Mouse (Mus musculus): ENCODE measurements around the gene Pde6d. TPM values are rescaled to one million over a fixed set of nuclear protein-coding genes. Genes with fewer than 3 reads are reported as not detected.
A peak's percentile ranks its signal among the peaks of the same experiment; 100 is the strongest.

Gene Pde6d
- total and polyA plus RNA-seq, 2 experiments from 2014 or later, result 19.8 to 50.5 TPM

GRCm38 (mm10) chr1:86532362-86533051 is 49.9 kb downstream of the Pde6d start:
- H3K27me3 ChIP-seq (ENCODE audit: control insufficient read depth, insufficient read depth, low read length), result no peaks in the 10 kb centered on the region
- DNase-seq (ENCODE audit: low spot score) (peak; percentile 84), ATAC-seq (ENCODE audit: insufficient read depth, low read depth) (peak; percentile 43)
- peaks cover 22% of the 10 kb centered on the region for H3K36me3 ChIP-seq (replicated peaks; ENCODE audit: control insufficient read depth, insufficient read depth, low read length)
- 21% methylated on average over 11 of the region's 11 CpGs for WGBS
- no peaks in the 10 kb centered on the region for H3K9me3 ChIP-seq (replicated peaks; ENCODE audit: control insufficient read depth, low read length)
- peaks cover 17% of the 10 kb centered on the region for H3K4me1 ChIP-seq (ENCODE audit: control insufficient read depth, insufficient read depth)
- TF ChIP-seq CTCF (IDR thresholded peaks at IDR 0.05; ENCODE audit: low read depth), result peak; percentile 88
- 0 out of 2 replicates have a peak, but pooled peaks have one; percentile 52 for TF ChIP-seq EP300 (IDR thresholded peaks at IDR 0.05; ENCODE audit: low read depth)
- H3K4me3 ChIP-seq (ENCODE audit: low read depth, low read length), result no peak overlapping the region
- H3K9ac ChIP-seq (replicated peaks; ENCODE audit: low read depth, low read length), result no peak overlapping the region
- no peak overlapping the region for H3K4me2 ChIP-seq (ENCODE audit: low read depth, low read length)
- H3K27ac ChIP-seq (ENCODE audit: low read depth), result peak overlapping the region; percentile 11; the same call in 1 of the 2 replicates

- no peak for DNase-seq (ENCODE audit: low spot score)
- TF ChIP-seq EP300 (IDR thresholded peaks at IDR 0.05; ENCODE audit: low read depth) (0 out of 2 replicates have a peak, but pooled peaks have one; percentile 5), CTCF (IDR thresholded peaks at IDR 0.05; ENCODE audit: low read depth) (no peak)
- Histone ChIP-seq H3K27me3 (ENCODE audit: control insufficient read depth, insufficient read depth, low read length) (no peaks in the 10 kb centered on the region), H3K36me3 (replicated peaks; ENCODE audit: control insufficient read depth, insufficient read depth, low read length) (peaks cover 22% of the 10 kb centered on the region), H3K4me3 (ENCODE audit: low read depth, low read length) (no peak overlapping the region), H3K4me2 (ENCODE audit: low read depth, low read length) (no peak overlapping the region), H3K9me3 (replicated peaks; ENCODE audit: control insufficient read depth, low read length) (no peaks in the 10 kb centered on the region), H3K4me1 (ENCODE audit: control insufficient read depth, insufficient read depth) (peaks cover 17% of the 10 kb centered on the region), H3K9ac (replicated peaks; ENCODE audit: low read depth, low read length) (no peak overlapping the region; the same call in 1 of the 2 replicates), H3K27ac (ENCODE audit: low read depth) (peak overlapping the region; percentile 11; the same call in 1 of the 2 replicates)
- ATAC-seq (ENCODE audit: insufficient read depth, low read depth), result peak; percentile 0; the same call in 1 of the 2 replicates
- 15% methylated on average over 13 of the region's 13 CpGs for WGBS
Measured at GRCm38 (mm10) chr1:86531547-86532321, 50.7 kb downstream of the Pde6d start.

- Histone ChIP-seq H3K4me1 (ENCODE audit: control insufficient read depth, insufficient read depth) (peaks cover 17% of the 10 kb centered on the region), H3K4me2 (ENCODE audit: low read depth, low read length) (no peak overlapping the region), H3K9ac (replicated peaks; ENCODE audit: low read depth, low read length) (no peak overlapping the region), H3K4me3 (ENCODE audit: low read depth, low read length) (no peak overlapping the region), H3K9me3 (replicated peaks; ENCODE audit: control insufficient read depth, low read length) (no peaks in the 10 kb centered on the region), H3K27me3 (ENCODE audit: control insufficient read depth, insufficient read depth, low read length) (no peaks in the 10 kb centered on the region), H3K27ac (ENCODE audit: low read depth) (no peak overlapping the region), H3K36me3 (replicated peaks; ENCODE audit: control insufficient read depth, insufficient read depth, low read length) (peaks cover 22% of the 10 kb centered on the region)
- DNase-seq (ENCODE audit: low spot score) (no peak), ATAC-seq (ENCODE audit: insufficient read depth, low read depth) (no peak)
- no peak for TF ChIP-seq CTCF (IDR thresholded peaks at IDR 0.05; ENCODE audit: low read depth)
- no peak for TF ChIP-seq EP300 (IDR thresholded peaks at IDR 0.05; ENCODE audit: low read depth)
- 29% methylated on average over 4 of the region's 4 CpGs for WGBS
Measured at GRCm38 (mm10) chr1:86530871-86531546, 51.4 kb downstream of the Pde6d start.

GRCm38 (mm10) chr1:86529590-86529989 is 52.8 kb downstream of the Pde6d start:
- Histone ChIP-seq H3K27ac (ENCODE audit: low read depth) (no peak overlapping the region), H3K27me3 (ENCODE audit: control insufficient read depth, insufficient read depth, low read length) (no peaks in the 10 kb centered on the region), H3K36me3 (replicated peaks; ENCODE audit: control insufficient read depth, insufficient read depth, low read length) (peaks cover 22% of the 10 kb centered on the region), H3K4me1 (ENCODE audit: control insufficient read depth, insufficient read depth) (peaks cover 17% of the 10 kb centered on the region), H3K4me2 (ENCODE audit: low read depth, low read length) (peak overlapping the region; percentile 86), H3K4me3 (ENCODE audit: low read depth, low read length) (peak overlapping the region; percentile 90), H3K9me3 (replicated peaks; ENCODE audit: control insufficient read depth, low read length) (no peaks in the 10 kb centered on the region), H3K9ac (replicated peaks; ENCODE audit: low read depth, low read length) (no peak overlapping the region)
- no peak for TF ChIP-seq CTCF (IDR thresholded peaks at IDR 0.05; ENCODE audit: low read depth)
- no peak for TF ChIP-seq EP300 (IDR thresholded peaks at IDR 0.05; ENCODE audit: low read depth)
- ATAC-seq (ENCODE audit: insufficient read depth, low read depth) (no peak), DNase-seq (ENCODE audit: low spot score) (no peak)
- 36% methylated on average over 4 of the region's 4 CpGs for WGBS

- Histone ChIP-seq H3K4me1 (ENCODE audit: control insufficient read depth, insufficient read depth) (peaks cover 17% of the 10 kb centered on the region), H3K9me3 (replicated peaks; ENCODE audit: control insufficient read depth, low read length) (no peaks in the 10 kb centered on the region), H3K27me3 (ENCODE audit: control insufficient read depth, insufficient read depth, low read length) (no peaks in the 10 kb centered on the region), H3K4me3 (ENCODE audit: low read depth, low read length) (peak overlapping the region; percentile 90), H3K27ac (ENCODE audit: low read depth) (peak overlapping the region; percentile 98), H3K36me3 (replicated peaks; ENCODE audit: control insufficient read depth, insufficient read depth, low read length) (peaks cover 22% of the 10 kb centered on the region), H3K4me2 (ENCODE audit: low read depth, low read length) (peak overlapping the region; percentile 86), H3K9ac (replicated peaks; ENCODE audit: low read depth, low read length) (peak overlapping the region; percentile 99)
- WGBS, result under 1% methylated on average over 15 of the region's 15 CpGs
- TF ChIP-seq EP300 (IDR thresholded peaks at IDR 0.05; ENCODE audit: low read depth), result no peak
- peak; percentile 25; the same call in 1 of the 2 replicates for TF ChIP-seq CTCF (IDR thresholded peaks at IDR 0.05; ENCODE audit: low read depth)
- no peak for DNase-seq (ENCODE audit: low spot score)
- ATAC-seq (ENCODE audit: insufficient read depth, low read depth), result no peak
Measured at GRCm38 (mm10) chr1:86528571-86529180, 53.8 kb downstream of the Pde6d start.
